Mouse (Mus musculus): ENCODE measurements at regions not wholly inside any gene's neighbourhood (a gene's known extent, or its start where the extent isn't known, plus 50 kb on each side); places are given as distances from the start of the nearest gene placed in this dataset.

- WGBS: 84% methylated on average over 4 of the region's 4 CpGs
These were observed 79.1 kb downstream of the Ifi44 start for GRCm38 (mm10) chr3:151670628-151671027.

DNA sequence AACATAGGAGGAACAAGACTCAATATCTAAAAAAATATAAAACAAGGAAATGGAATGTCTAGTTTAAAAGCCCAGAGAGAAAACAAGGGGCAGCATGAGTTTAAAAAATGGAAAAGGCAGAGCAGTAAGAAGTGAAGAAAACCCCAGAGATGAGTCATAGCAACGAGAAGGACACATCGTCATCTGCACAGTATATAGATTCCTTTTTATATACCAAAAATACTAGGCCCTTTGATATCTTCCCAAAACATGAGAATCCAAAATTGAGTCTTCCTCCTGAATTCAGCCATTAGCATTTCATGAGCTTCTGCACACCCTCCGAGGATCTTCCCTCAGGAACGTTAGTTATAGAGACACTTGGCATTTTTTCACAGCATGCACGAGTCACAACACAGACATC is 96.5 kb downstream of the Ifi44 start:
- 78% methylated on average over 5 of the region's 5 CpGs for WGBS
- DNase-seq (ENCODE audit: low read depth, low spot score): no peak

More at GRCm38 (mm10) chr3:151670628-151671027, 79.1 kb downstream of the Ifi44 start:
- no peak for DNase-seq (ENCODE audit: low read depth, low spot score)

GRCm38 (mm10) chr3:151651524-151651923 is 98.2 kb downstream of the Ifi44 start:
- WGBS: 90% methylated on average over 7 of the region's 7 CpGs
- no peak for DNase-seq (ENCODE audit: low read depth, low spot score)

DNA sequence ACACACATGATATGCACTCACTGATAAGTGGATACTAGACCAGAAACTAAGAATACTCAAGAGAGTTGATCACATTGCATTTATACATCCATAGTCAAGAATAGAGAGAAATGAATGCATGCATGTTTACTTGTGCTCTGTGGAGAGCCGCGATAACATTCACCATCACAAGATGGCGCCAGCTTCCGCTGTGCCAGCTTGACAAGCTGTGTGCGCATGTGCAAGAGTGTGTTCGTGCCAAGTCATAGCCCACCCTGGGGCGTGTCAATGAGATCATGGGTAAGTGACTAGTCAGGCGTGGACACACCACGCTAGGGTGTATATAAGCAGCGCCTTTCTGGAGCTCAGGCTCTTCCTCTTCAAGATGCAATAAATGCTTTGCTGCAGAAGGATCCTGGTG is 102.1 kb downstream of the Ifi44 start:
- no peak for DNase-seq (ENCODE audit: low read depth, low spot score)
- WGBS: 70% methylated on average over 10 of the region's 10 CpGs

DNA sequence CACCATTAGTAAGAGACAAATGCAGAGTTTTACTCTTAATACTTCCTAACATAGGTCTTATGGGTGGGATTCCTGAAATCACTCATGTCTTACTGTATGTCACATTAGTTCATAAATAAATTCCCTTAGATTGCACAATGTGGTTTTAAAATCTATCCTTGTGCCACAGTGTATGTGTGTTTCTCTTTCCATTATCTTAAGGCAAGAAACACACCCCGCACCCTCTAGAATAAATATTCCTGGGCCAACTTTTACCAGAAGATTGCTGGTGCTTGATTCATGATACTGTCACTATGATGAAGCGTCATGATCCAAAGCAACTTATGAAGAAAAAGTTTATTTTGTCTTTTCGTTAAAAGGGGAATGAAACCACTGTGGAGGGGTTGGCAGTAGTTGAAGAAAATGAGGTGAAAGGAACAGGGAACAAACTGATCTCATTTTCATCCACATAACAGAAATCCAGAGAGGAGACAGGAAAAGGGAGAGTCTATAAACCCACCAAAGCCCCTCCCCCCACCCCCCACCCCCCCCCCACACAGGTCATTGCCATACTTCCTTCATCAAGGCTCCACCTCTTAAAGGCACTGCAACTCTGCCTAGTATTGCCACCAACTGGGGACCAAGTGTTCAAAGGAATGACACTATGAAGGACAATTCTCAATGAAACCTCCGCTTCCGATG is 110.2 kb downstream of the Ifi44 start:
- 91% methylated on average over 5 of the region's 5 CpGs for WGBS
- DNase-seq (ENCODE audit: low read depth, low spot score): no peak

- 98% methylated on average over 1 of the region's 1 CpGs for WGBS
- no peak for DNase-seq (ENCODE audit: low read depth, low spot score)
These were observed 111.4 kb downstream of the Ifi44 start for GRCm38 (mm10) chr3:151638326-151638725.

- DNase-seq (ENCODE audit: low read depth, low spot score): no peak
- 80% methylated on average over 4 of the region's 4 CpGs for WGBS
These were observed 138.8 kb downstream of the Ifi44 start for GRCm38 (mm10) chr3:151610954-151611353.

DNA sequence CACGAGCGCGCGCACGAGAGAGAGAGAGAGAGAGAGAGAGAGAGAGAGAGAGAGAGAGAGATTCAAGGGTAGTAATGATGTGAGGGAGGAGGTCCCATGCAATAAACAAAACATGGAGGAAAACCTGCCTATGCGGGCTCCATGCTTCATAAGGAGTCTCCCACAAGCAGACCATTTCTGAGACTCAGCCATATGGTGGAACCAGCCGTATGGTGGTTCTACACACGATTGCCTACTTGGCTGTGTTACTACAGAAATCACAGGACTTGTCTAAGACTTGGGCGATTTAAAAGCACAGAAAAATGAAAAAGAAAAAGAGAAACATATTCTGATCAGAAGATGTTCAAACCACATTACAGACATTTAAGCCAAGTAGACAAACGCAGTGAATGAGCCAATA is 142.1 kb downstream of the Ifi44 start:
- WGBS: 91% methylated on average over 10 of the region's 10 CpGs
- no peak for DNase-seq (ENCODE audit: low read depth, low spot score)

DNA sequence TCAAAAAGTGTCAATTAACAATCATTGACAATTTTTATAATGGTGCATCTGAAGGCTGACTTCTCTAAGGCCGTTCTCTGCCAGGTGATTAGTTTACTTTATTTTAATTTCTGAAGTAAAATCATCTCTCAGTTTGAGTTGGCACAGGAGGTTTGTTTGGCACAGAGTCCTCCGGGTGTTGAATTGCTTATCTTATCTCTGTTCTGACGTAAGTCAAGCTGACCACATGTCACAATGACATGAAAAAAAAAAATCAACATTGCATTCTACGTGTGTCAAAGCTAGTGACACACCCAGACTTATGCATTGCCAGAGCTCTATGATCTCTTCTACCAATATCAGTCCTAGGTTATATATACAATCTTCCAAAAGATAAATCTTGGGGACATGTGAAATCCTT is 146.4 kb downstream of the Ifi44 start:
- peak; percentile 18 for DNase-seq (ENCODE audit: low read depth, low spot score)
- 13% methylated on average over 4 of the region's 4 CpGs for WGBS
